Mouse (Mus musculus) midbrain, embryonic 15.5 days (tissue): ENCODE data around the gene Atp6v0c. TPM values are rescaled to one million over a fixed set of nuclear protein-coding genes. Genes with fewer than 3 reads are reported as not detected.

Source experiments
- ATAC-seq: fragments of 200-750 bp; cut with Nextera tagmentation; replicated peaks from 2 replicates; pipeline ENCODE4 v1.8.0; 2017; ENCODE audit warnings: moderate TSS enrichment
- H3K27ac ChIP-seq: fragments of 300-500 bp; sonication (generic); 2 replicates; pipeline ENCODE4 v1.5.1; 2015; ENCODE audit warnings: mild to moderate bottlenecking, inconsistent platforms
- H3K27me3 ChIP-seq: fragments of 300-500 bp; sonication (generic); replicated peaks from 2 replicates; pipeline ENCODE4 v1.6.1; 2015; ENCODE audit warnings: inconsistent platforms
- H3K36me3 ChIP-seq: fragments of 300-500 bp; sonication (generic); replicated peaks from 2 replicates; pipeline ENCODE4 v1.6.1; 2015; ENCODE audit warnings: inconsistent platforms
- H3K4me1 ChIP-seq: fragments of 300-500 bp; sonication (generic); 2 replicates; pipeline ENCODE4 v1.6.1; 2015; ENCODE audit warnings: inconsistent platforms
- H3K4me2 ChIP-seq: fragments of 300-500 bp; sonication (generic); 2 replicates; pipeline ENCODE4 v1.6.1; 2015; ENCODE audit warnings: inconsistent platforms, mild to moderate bottlenecking, moderate library complexity
- H3K4me3 ChIP-seq: fragments of 300-500 bp; sonication (generic); 2 replicates; pipeline ENCODE4 v1.5.1; 2015; ENCODE audit warnings: mild to moderate bottlenecking, inconsistent platforms
- H3K9ac ChIP-seq: fragments of 300-500 bp; sonication (generic); 2 replicates; pipeline ENCODE4 v1.6.1; 2015; ENCODE audit warnings: mild to moderate bottlenecking, inconsistent platforms
- H3K9me3 ChIP-seq: fragments of 300-500 bp; sonication (generic); 2 replicates; pipeline ENCODE4 v1.6.1; 2016; ENCODE audit warnings: inconsistent platforms
- WGBS: fragments of 180-500 bp; shearing (Covaris S2); methylation state at CpG from one replicate; pipeline ENCODE4 v1.1.7; 2015; ENCODE audit warnings: mixed read lengths; 5-methylcytosine and 5-hydroxymethylcytosine counted together
- polyA plus RNA-seq: library from polyadenylated mRNA; unstranded; fragments of >200 nt; fragmentation: Nextera tagmentation; extraction: Ambion mirVana; gene quantifications from 2 replicates; pipeline ENCODE4 v1.2.1, GENCODE M21; 2015

Atp6v0c gene
- polyA plus RNA-seq, 1 experiment from 2014 or later, result 1,357 TPM

GRCm38 (mm10) chr17:24167120-24167519 lies 2.4 kb downstream of the Atp6v0c start:
- H3K9ac ChIP-seq, result no peak overlapping the region
- no peak for ATAC-seq
- H3K4me1 ChIP-seq, result peaks cover 45% of the 10 kb centered on the region
- 90% methylated on average over 6 of the region's 6 CpGs for WGBS
- H3K9me3 ChIP-seq, result no peaks in the 10 kb centered on the region
- no peak overlapping the region for H3K27ac ChIP-seq
- peak overlapping the region; percentile 97; the same call in 1 of the 2 replicates for H3K4me3 ChIP-seq
- H3K27me3 ChIP-seq, result no peaks in the 10 kb centered on the region
- H3K36me3 ChIP-seq, result peaks cover 4% of the 10 kb centered on the region; the same call in 1 of the 2 replicates
- peak overlapping the region; percentile 70 for H3K4me2 ChIP-seq

- no peaks in the 10 kb centered on the region for H3K27me3 ChIP-seq
Observed at GRCm38 (mm10) chr17:24164566-24165259, 4.8 kb downstream of the Atp6v0c start.

GRCm38 (mm10) chr17:24163176-24163962 lies 6.1 kb downstream of the Atp6v0c start, which contains the start of gene Amdhd2:
Amdhd2 (minus strand) TSS chr17:24163766.
- 2% methylated on average over 47 of the region's 47 CpGs for WGBS
- peak within 1 kb of the TSS; percentile 92 for H3K27ac ChIP-seq
- H3K36me3 ChIP-seq, result peaks cover 4% of the 10 kb centered on the region; the same call in 1 of the 2 replicates
- peak within 1 kb of the TSS; percentile 78 for H3K9ac ChIP-seq
- ATAC-seq, result peak; percentile 93
- peaks cover 45% of the 10 kb centered on the region for H3K4me1 ChIP-seq
- no peaks in the 10 kb centered on the region for H3K27me3 ChIP-seq
- H3K4me3 ChIP-seq, result peak within 1 kb of the TSS; percentile 96
- H3K4me2 ChIP-seq, result peak within 1 kb of the TSS; percentile 96
- H3K9me3 ChIP-seq, result no peaks in the 10 kb centered on the region

More at GRCm38 (mm10) chr17:24164566-24165259, 4.8 kb downstream of the Atp6v0c start:
- Histone ChIP-seq H3K4me3 (no peak overlapping the region), H3K36me3 (peaks cover 4% of the 10 kb centered on the region; the same call in 1 of the 2 replicates), H3K4me1 (peaks cover 46% of the 10 kb centered on the region), H3K9ac (no peak overlapping the region), H3K27ac (no peak overlapping the region), H3K4me2 (no peak overlapping the region), H3K9me3 (no peaks in the 10 kb centered on the region)
- WGBS, result 80% methylated on average over 11 of the region's 11 CpGs
- ATAC-seq, result no peak

GRCm38 (mm10) chr17:24162584-24163175 lies 6.8 kb downstream of the Atp6v0c start:
- peak overlapping the region; percentile 96 for H3K4me2 ChIP-seq
- no peaks in the 10 kb centered on the region for H3K27me3 ChIP-seq
- H3K9ac ChIP-seq, result peak overlapping the region; percentile 78
- H3K4me3 ChIP-seq, result peak overlapping the region; percentile 96
- 35% methylated on average over 17 of the region's 17 CpGs for WGBS
- 0 out of 2 replicates have a peak overlapping the region, but pooled peaks have one; percentile 92 for H3K27ac ChIP-seq
- peak; percentile 41 for ATAC-seq
- H3K36me3 ChIP-seq, result peaks cover 10% of the 10 kb centered on the region; the same call in 1 of the 2 replicates
- H3K9me3 ChIP-seq, result no peaks in the 10 kb centered on the region
- peaks cover 39% of the 10 kb centered on the region for H3K4me1 ChIP-seq

GRCm38 (mm10) chr17:24161466-24161865 lies 8.0 kb downstream of the Atp6v0c start:
- 86% methylated on average over 5 of the region's 5 CpGs for WGBS
- Histone ChIP-seq H3K4me1 (peaks cover 26% of the 10 kb centered on the region), H3K9ac (no peak overlapping the region), H3K4me2 (no peak overlapping the region), H3K9me3 (no peaks in the 10 kb centered on the region), H3K4me3 (no peak overlapping the region), H3K36me3 (peaks cover 8% of the 10 kb centered on the region; the same call in 1 of the 2 replicates), H3K27me3 (no peaks in the 10 kb centered on the region), H3K27ac (no peak overlapping the region)
- no peak for ATAC-seq

- 91% methylated on average over 4 of the region's 4 CpGs for WGBS
- 0 out of 2 replicates have a peak, but pooled peaks have one; percentile 13 for ATAC-seq
- peaks cover 11% of the 10 kb centered on the region for H3K4me1 ChIP-seq
Observed at GRCm38 (mm10) chr17:24157526-24157925, 12.0 kb downstream of the Atp6v0c start.

GRCm38 (mm10) chr17:24157121-24157520 lies 12.4 kb downstream of the Atp6v0c start:
- WGBS, result 95% methylated on average over 6 of the region's 6 CpGs

More at GRCm38 (mm10) chr17:24157526-24157925, 12.0 kb downstream of the Atp6v0c start:
- H3K9me3 ChIP-seq, result no peaks in the 10 kb centered on the region
- peaks cover 7% of the 10 kb centered on the region; the same call in 1 of the 2 replicates for H3K36me3 ChIP-seq
- no peak overlapping the region for H3K27ac ChIP-seq
- H3K9ac ChIP-seq, result no peak overlapping the region
- no peak overlapping the region for H3K4me2 ChIP-seq
- H3K4me3 ChIP-seq, result no peak overlapping the region
- H3K27me3 ChIP-seq, result no peaks in the 10 kb centered on the region

GRCm38 (mm10) chr17:24156394-24156793 lies 13.1 kb downstream of the Atp6v0c start:
- peaks cover 8% of the 10 kb centered on the region for H3K4me1 ChIP-seq

More at GRCm38 (mm10) chr17:24157121-24157520, 12.4 kb downstream of the Atp6v0c start:
- peaks cover 11% of the 10 kb centered on the region; the same call in 1 of the 2 replicates for H3K4me1 ChIP-seq
- H3K9me3 ChIP-seq, result no peaks in the 10 kb centered on the region
- no peaks in the 10 kb centered on the region for H3K27me3 ChIP-seq
- no peak overlapping the region for H3K27ac ChIP-seq
- no peak overlapping the region for H3K4me2 ChIP-seq
- H3K9ac ChIP-seq, result no peak overlapping the region
- no peak for ATAC-seq
- peaks cover 7% of the 10 kb centered on the region; the same call in 1 of the 2 replicates for H3K36me3 ChIP-seq
- no peak overlapping the region for H3K4me3 ChIP-seq

GRCm38 (mm10) chr17:24155742-24156141 lies 13.8 kb downstream of the Atp6v0c start:
- no peaks in the 10 kb centered on the region for H3K9me3 ChIP-seq
- 91% methylated on average over 9 of the region's 9 CpGs for WGBS
- H3K4me1 ChIP-seq, result peaks cover 7% of the 10 kb centered on the region
- no peaks in the 10 kb centered on the region for H3K27me3 ChIP-seq
- H3K27ac ChIP-seq, result no peak overlapping the region
- no peak overlapping the region for H3K4me3 ChIP-seq
- no peak for ATAC-seq
- no peak overlapping the region for H3K4me2 ChIP-seq
- peaks cover 7% of the 10 kb centered on the region; the same call in 1 of the 2 replicates for H3K36me3 ChIP-seq
- no peak overlapping the region for H3K9ac ChIP-seq

More at GRCm38 (mm10) chr17:24156394-24156793, 13.1 kb downstream of the Atp6v0c start:
- Histone ChIP-seq H3K4me3 (no peak overlapping the region), H3K9ac (no peak overlapping the region), H3K36me3 (peaks cover 7% of the 10 kb centered on the region; the same call in 1 of the 2 replicates), H3K27me3 (no peaks in the 10 kb centered on the region), H3K9me3 (no peaks in the 10 kb centered on the region), H3K4me2 (no peak overlapping the region), H3K27ac (no peak overlapping the region)
- WGBS, result 90% methylated on average over 3 of the region's 3 CpGs
- ATAC-seq, result no peak

GRCm38 (mm10) chr17:24154463-24154862 lies 15.0 kb downstream of the Atp6v0c start:
- peaks cover 7% of the 10 kb centered on the region; the same call in 1 of the 2 replicates for H3K36me3 ChIP-seq
- no peak overlapping the region for H3K9ac ChIP-seq
- H3K27ac ChIP-seq, result no peak overlapping the region
- H3K4me3 ChIP-seq, result no peak overlapping the region
- peaks cover 7% of the 10 kb centered on the region for H3K4me1 ChIP-seq
- 71% methylated on average over 3 of the region's 3 CpGs for WGBS
- H3K4me2 ChIP-seq, result no peak overlapping the region
- ATAC-seq, result no peak
- no peaks in the 10 kb centered on the region for H3K9me3 ChIP-seq
- no peaks in the 10 kb centered on the region for H3K27me3 ChIP-seq

GRCm38 (mm10) chr17:24151890-24152563 lies 17.5 kb downstream of the Atp6v0c start:
- Histone ChIP-seq H3K9ac (0 out of 2 replicates have a peak overlapping the region, but pooled peaks have one; percentile 13), H3K4me3 (peak overlapping the region; percentile 30), H3K4me1 (peaks cover 7% of the 10 kb centered on the region), H3K4me2 (peak overlapping the region; percentile 57), H3K9me3 (no peaks in the 10 kb centered on the region), H3K27ac (no peak overlapping the region), H3K27me3 (no peaks in the 10 kb centered on the region), H3K36me3 (no peaks in the 10 kb centered on the region)
- peak; percentile 79 for ATAC-seq
- WGBS, result 1% methylated on average over 26 of the region's 26 CpGs
